Mouse (Mus musculus): ENCODE data around the gene Paqr8. TPM values are rescaled to one million over a fixed set of nuclear protein-coding genes. Genes with fewer than 3 reads are reported as not detected.

Gene Paqr8
- polyA plus RNA-seq, 1 experiment from 2014 or later = 7.2 TPM

- H3K9ac ChIP-seq (ENCODE audit: low read length) = no peak overlapping the region
- H3K27ac ChIP-seq (ENCODE audit: low read depth, low read length) = no peak overlapping the region
- WGBS = 85% methylated on average over 5 of the region's 5 CpGs
- H3K4me1 ChIP-seq (ENCODE audit: control insufficient read depth, insufficient read depth, low read length) = peaks cover 7% of the 10 kb centered on the region; the same call in 1 of the 2 replicates
- H3K9me3 ChIP-seq (ENCODE audit: control insufficient read depth, low read length) = no peaks in the 10 kb centered on the region
- ATAC-seq (ENCODE audit: low FRiP score) (no peak), DNase-seq (ENCODE audit: low spot score, missing footprints) (peak; percentile 39)
- no peak overlapping the region for H3K4me2 ChIP-seq
- no peaks in the 10 kb centered on the region for H3K27me3 ChIP-seq (ENCODE audit: control insufficient read depth, insufficient read depth, low read length)
- H3K36me3 ChIP-seq (ENCODE audit: control insufficient read depth, insufficient read depth, low read length) = no peaks in the 10 kb centered on the region
- no peak overlapping the region for H3K4me3 ChIP-seq (ENCODE audit: low read depth, low read length)
These were observed 17.9 kb upstream of the Paqr8 start for GRCm38 (mm10) chr1:20872496-20872895.

DNA sequence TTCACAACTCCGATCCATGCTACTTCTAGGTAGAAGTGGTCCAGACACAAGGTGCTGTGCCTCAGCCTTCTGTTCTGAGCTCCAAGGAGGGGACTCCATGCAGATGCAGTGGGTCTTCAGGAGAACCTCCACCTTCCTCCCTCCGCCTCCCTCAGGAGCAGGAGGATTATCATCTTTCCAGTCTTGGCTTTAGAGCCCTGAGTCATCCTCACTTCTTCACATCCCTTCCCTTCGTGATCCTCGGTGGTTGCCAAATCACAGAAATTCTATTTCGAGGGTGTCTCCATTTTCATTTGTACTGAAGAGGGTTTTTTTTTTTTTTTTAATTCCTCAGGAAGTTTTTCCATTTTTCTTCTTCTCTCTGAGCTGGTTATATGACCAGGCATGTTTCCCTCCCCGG, 16.3 kb upstream of the Paqr8 start:
- no peaks in the 10 kb centered on the region for H3K9me3 ChIP-seq (ENCODE audit: control insufficient read depth, low read length)
- ATAC-seq (ENCODE audit: low FRiP score) (no peak), DNase-seq (ENCODE audit: low spot score, missing footprints) (peak; percentile 41)
- H3K27ac ChIP-seq (ENCODE audit: low read depth, low read length) = no peak overlapping the region
- H3K4me1 ChIP-seq (ENCODE audit: control insufficient read depth, insufficient read depth, low read length) = no peaks in the 10 kb centered on the region
- WGBS = 92% methylated on average over 6 of the region's 6 CpGs
- no peaks in the 10 kb centered on the region for H3K27me3 ChIP-seq (ENCODE audit: control insufficient read depth, insufficient read depth, low read length)
- no peak overlapping the region for H3K4me3 ChIP-seq (ENCODE audit: low read depth, low read length)
- no peak overlapping the region for H3K9ac ChIP-seq (ENCODE audit: low read length)
- H3K36me3 ChIP-seq (ENCODE audit: control insufficient read depth, insufficient read depth, low read length) = no peaks in the 10 kb centered on the region
- H3K4me2 ChIP-seq = no peak overlapping the region

GRCm38 (mm10) chr1:20877355-20877754, 13.1 kb upstream of the Paqr8 start:
- peak; percentile 68 for DNase-seq (ENCODE audit: low spot score, missing footprints)
- Histone ChIP-seq H3K4me1 (ENCODE audit: control insufficient read depth, insufficient read depth, low read length) (no peaks in the 10 kb centered on the region), H3K9me3 (ENCODE audit: control insufficient read depth, low read length) (no peaks in the 10 kb centered on the region), H3K4me3 (ENCODE audit: low read depth, low read length) (no peak overlapping the region), H3K27me3 (ENCODE audit: control insufficient read depth, insufficient read depth, low read length) (no peaks in the 10 kb centered on the region), H3K36me3 (ENCODE audit: control insufficient read depth, insufficient read depth, low read length) (no peaks in the 10 kb centered on the region), H3K4me2 (no peak overlapping the region), H3K9ac (ENCODE audit: low read length) (no peak overlapping the region), H3K27ac (ENCODE audit: low read depth, low read length) (no peak overlapping the region)
- no peak for ATAC-seq (ENCODE audit: low FRiP score)

DNA sequence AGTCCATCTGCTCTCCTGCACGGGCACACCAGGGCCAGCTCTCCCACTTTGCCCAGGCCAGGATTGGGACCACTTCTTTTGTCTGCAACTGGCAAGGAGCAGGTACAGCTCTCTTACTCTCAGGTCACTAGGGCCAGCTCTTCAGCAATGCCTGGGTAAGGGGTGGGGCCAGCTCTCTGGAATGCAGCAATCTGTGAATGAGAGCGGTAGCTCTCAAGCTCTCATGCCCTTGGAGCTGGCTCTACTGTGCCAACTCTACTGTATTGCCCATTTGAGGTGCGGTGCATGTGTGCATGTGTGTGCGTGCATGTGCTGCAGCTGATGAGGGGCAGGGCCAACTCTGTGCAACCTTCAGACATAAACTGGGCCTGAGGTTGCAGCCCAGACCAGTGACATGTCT, 11.0 kb upstream of the Paqr8 start:
- no peaks in the 10 kb centered on the region for H3K27me3 ChIP-seq (ENCODE audit: control insufficient read depth, insufficient read depth, low read length)
- no peaks in the 10 kb centered on the region for H3K4me1 ChIP-seq (ENCODE audit: control insufficient read depth, insufficient read depth, low read length)
- H3K4me3 ChIP-seq (ENCODE audit: low read depth, low read length) = no peak overlapping the region
- H3K9me3 ChIP-seq (ENCODE audit: control insufficient read depth, low read length) = no peaks in the 10 kb centered on the region
- no peak overlapping the region for H3K4me2 ChIP-seq
- H3K9ac ChIP-seq (ENCODE audit: low read length) = no peak overlapping the region
- no peak overlapping the region for H3K27ac ChIP-seq (ENCODE audit: low read depth, low read length)
- no peak for DNase-seq (ENCODE audit: low spot score, missing footprints)
- ATAC-seq (ENCODE audit: low FRiP score) = no peak
- H3K36me3 ChIP-seq (ENCODE audit: control insufficient read depth, insufficient read depth, low read length) = no peaks in the 10 kb centered on the region
- WGBS = 96% methylated on average over 4 of the region's 4 CpGs

- Histone ChIP-seq H3K9ac (ENCODE audit: low read length) (no peak overlapping the region), H3K36me3 (ENCODE audit: control insufficient read depth, insufficient read depth, low read length) (no peaks in the 10 kb centered on the region), H3K4me1 (ENCODE audit: control insufficient read depth, insufficient read depth, low read length) (no peaks in the 10 kb centered on the region; the same call in 1 of the 2 replicates), H3K27me3 (ENCODE audit: control insufficient read depth, insufficient read depth, low read length) (no peaks in the 10 kb centered on the region), H3K9me3 (ENCODE audit: control insufficient read depth, low read length) (no peaks in the 10 kb centered on the region), H3K4me2 (no peak overlapping the region), H3K4me3 (ENCODE audit: low read depth, low read length) (no peak overlapping the region), H3K27ac (ENCODE audit: low read depth, low read length) (no peak overlapping the region)
- ATAC-seq (ENCODE audit: low FRiP score) (no peak), DNase-seq (ENCODE audit: low spot score, missing footprints) (peak; percentile 39)
- 89% methylated on average over 4 of the region's 4 CpGs for WGBS
These were observed 7.3 kb upstream of the Paqr8 start for GRCm38 (mm10) chr1:20883079-20883478.

DNA sequence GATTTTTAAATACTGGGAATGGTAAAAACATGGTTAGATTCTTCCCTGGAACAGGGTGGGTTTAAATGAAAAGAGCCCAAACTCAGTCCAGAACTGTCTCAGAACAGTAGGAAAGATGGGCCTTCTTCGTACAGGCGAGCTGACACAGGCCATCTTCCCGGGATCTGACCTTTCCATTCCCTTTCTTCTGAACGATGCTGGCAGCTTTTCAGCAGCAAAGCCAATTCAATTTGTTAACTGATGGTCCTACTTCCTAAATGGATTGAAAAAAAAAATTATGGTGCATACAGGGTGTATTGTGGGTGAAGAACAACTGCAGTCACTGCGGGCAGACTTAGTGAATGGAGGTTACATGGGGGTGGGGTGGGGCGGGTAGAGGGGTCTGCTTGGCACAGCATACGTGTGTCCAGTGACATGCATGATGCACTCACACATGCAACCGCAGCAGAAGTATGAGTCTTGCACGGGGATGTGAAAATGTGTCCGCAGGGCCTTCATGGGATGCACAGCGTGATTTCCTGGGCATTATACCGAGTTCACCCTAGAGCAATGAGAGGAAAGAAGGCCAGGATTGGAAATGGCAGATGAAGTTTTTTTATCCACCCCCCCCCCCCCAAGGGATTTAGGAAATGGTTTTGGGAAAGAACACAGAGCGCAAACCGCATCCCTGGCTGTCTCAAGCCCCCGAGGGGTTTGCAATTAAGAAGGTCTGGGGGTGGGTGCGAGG, 566 bp upstream of the Paqr8 start:
- Histone ChIP-seq H3K4me3 (ENCODE audit: low read depth, low read length) (peak overlapping the region; percentile 68), H3K9me3 (ENCODE audit: control insufficient read depth, low read length) (no peaks in the 10 kb centered on the region), H3K36me3 (ENCODE audit: control insufficient read depth, insufficient read depth, low read length) (no peaks in the 10 kb centered on the region), H3K4me2 (peak overlapping the region; percentile 83), H3K9ac (ENCODE audit: low read length) (peak overlapping the region; percentile 74), H3K27ac (ENCODE audit: low read depth, low read length) (peak overlapping the region; percentile 45; the same call in 1 of the 2 replicates), H3K27me3 (ENCODE audit: control insufficient read depth, insufficient read depth, low read length) (no peaks in the 10 kb centered on the region), H3K4me1 (ENCODE audit: control insufficient read depth, insufficient read depth, low read length) (peaks cover 6% of the 10 kb centered on the region; the same call in 1 of the 2 replicates)
- ATAC-seq (ENCODE audit: low FRiP score) (peak; percentile 31), DNase-seq (ENCODE audit: low spot score, missing footprints) (no peak)
- 24% methylated on average over 16 of the region's 16 CpGs for WGBS

DNA sequence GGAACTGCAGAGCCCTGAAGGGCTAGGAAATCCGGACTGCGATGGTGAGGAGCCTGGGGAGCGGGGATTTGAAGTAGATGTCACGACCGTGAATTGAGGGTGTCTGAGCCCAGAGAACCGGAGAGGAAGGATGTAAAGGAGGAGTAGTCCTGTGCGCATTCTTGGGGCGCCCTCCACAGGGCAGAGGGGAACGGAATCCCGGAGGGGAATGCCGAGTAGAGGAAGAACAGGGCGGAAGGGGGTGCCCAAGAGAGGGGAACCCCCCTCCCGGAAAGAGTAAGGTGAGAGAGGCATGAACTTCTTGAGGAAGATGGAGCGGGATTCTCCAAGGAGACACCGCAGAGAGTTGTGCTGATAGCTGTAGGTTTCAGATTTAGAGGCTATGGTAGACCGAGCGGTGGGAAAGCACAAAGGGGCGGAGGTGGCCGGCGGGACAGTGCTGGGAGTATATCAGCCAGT, 564 bp downstream of the Paqr8 start:
- no peaks in the 10 kb centered on the region for H3K36me3 ChIP-seq (ENCODE audit: control insufficient read depth, insufficient read depth, low read length)

GRCm38 (mm10) chr1:20893059-20893458, 2.7 kb downstream of the Paqr8 start:
- ATAC-seq (ENCODE audit: low FRiP score) = no peak
- H3K4me3 ChIP-seq (ENCODE audit: low read depth, low read length) = no peak overlapping the region
- WGBS = 86% methylated on average over 5 of the region's 5 CpGs
- peak; percentile 53 for DNase-seq (ENCODE audit: low spot score, missing footprints)
- H3K9ac ChIP-seq (ENCODE audit: low read length) = no peak overlapping the region
- H3K4me2 ChIP-seq = no peak overlapping the region
- H3K27ac ChIP-seq (ENCODE audit: low read depth, low read length) = no peak overlapping the region
- H3K36me3 ChIP-seq (ENCODE audit: control insufficient read depth, insufficient read depth, low read length) = no peaks in the 10 kb centered on the region
- H3K27me3 ChIP-seq (ENCODE audit: control insufficient read depth, insufficient read depth, low read length) = no peaks in the 10 kb centered on the region
- no peaks in the 10 kb centered on the region for H3K9me3 ChIP-seq (ENCODE audit: control insufficient read depth, low read length)
- peaks cover 6% of the 10 kb centered on the region; the same call in 1 of the 2 replicates for H3K4me1 ChIP-seq (ENCODE audit: control insufficient read depth, insufficient read depth, low read length)

More for the DNA sequence above, 564 bp downstream of the Paqr8 start:
- 0% methylated on average over 20 of the region's 20 CpGs for WGBS
- H3K9me3 ChIP-seq (ENCODE audit: control insufficient read depth, low read length) = no peaks in the 10 kb centered on the region
- peak overlapping the region; percentile 45; the same call in 1 of the 2 replicates for H3K27ac ChIP-seq (ENCODE audit: low read depth, low read length)
- DNase-seq (ENCODE audit: low spot score, missing footprints) (no peak), ATAC-seq (ENCODE audit: low FRiP score) (peak; percentile 80)
- peak overlapping the region; percentile 68 for H3K4me3 ChIP-seq (ENCODE audit: low read depth, low read length)
- peak overlapping the region; percentile 74 for H3K9ac ChIP-seq (ENCODE audit: low read length)
- peak overlapping the region; percentile 83 for H3K4me2 ChIP-seq
- H3K4me1 ChIP-seq (ENCODE audit: control insufficient read depth, insufficient read depth, low read length) = peaks cover 6% of the 10 kb centered on the region; the same call in 1 of the 2 replicates
- no peaks in the 10 kb centered on the region for H3K27me3 ChIP-seq (ENCODE audit: control insufficient read depth, insufficient read depth, low read length)

DNA sequence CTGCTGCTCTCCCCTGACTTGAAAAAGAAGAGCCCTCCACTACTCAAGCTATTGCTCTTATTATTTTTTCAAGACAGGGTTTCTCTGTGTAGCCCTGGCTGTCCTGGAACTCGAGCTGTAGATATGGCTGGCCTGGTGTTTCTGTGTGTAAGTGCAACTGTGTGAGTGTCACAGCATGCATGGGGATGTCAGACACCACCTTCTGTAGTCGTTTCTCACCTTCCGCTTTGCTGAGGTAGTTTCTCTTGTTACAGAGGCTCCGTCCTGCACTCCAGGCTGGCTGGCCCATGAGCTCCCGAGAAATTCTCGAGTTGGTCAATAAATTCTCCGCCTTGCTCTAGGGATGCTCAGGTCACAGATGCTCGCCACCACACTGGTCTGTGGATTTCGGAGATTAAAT, 8.0 kb downstream of the Paqr8 start:
- no peaks in the 10 kb centered on the region for H3K27me3 ChIP-seq (ENCODE audit: control insufficient read depth, insufficient read depth, low read length)
- peak; percentile 64 for DNase-seq (ENCODE audit: low spot score, missing footprints)
- ATAC-seq (ENCODE audit: low FRiP score) = no peak
- no peak overlapping the region for H3K27ac ChIP-seq (ENCODE audit: low read depth, low read length)
- no peak overlapping the region for H3K4me3 ChIP-seq (ENCODE audit: low read depth, low read length)
- no peak overlapping the region for H3K9ac ChIP-seq (ENCODE audit: low read length)
- no peaks in the 10 kb centered on the region for H3K4me1 ChIP-seq (ENCODE audit: control insufficient read depth, insufficient read depth, low read length)
- H3K4me2 ChIP-seq = no peak overlapping the region
- 83% methylated on average over 9 of the region's 9 CpGs for WGBS
- H3K36me3 ChIP-seq (ENCODE audit: control insufficient read depth, insufficient read depth, low read length) = no peaks in the 10 kb centered on the region
- no peaks in the 10 kb centered on the region for H3K9me3 ChIP-seq (ENCODE audit: control insufficient read depth, low read length)

Data from midbrain, embryonic 11.5 days (tissue).